Mouse (Mus musculus): ENCODE measurements around the gene Itpkb. TPM values are rescaled to one million over a fixed set of nuclear protein-coding genes. Genes with fewer than 3 reads are reported as not detected.

The Itpkb gene
- polyA plus RNA-seq, 1 experiment from 2014 or later, result 1.4 TPM

GRCm38 (mm10) chr1:180357893-180358331 lies 27.6 kb downstream of the Itpkb start:
- 29% methylated on average over 7 of the region's 7 CpGs for WGBS (ENCODE audit: insufficient replicate concordance)
- Histone ChIP-seq H3K9me3 (replicated peaks; ENCODE audit: control insufficient read depth, low read length) (no peaks in the 10 kb centered on the region), H3K4me1 (ENCODE audit: control insufficient read depth, low read depth, low read length) (peaks cover 4% of the 10 kb centered on the region), H3K36me3 (ENCODE audit: control insufficient read depth, insufficient read depth) (no peaks in the 10 kb centered on the region), H3K27ac (ENCODE audit: low read length) (no peak overlapping the region), H3K4me2 (ENCODE audit: low read depth, low read length) (no peak overlapping the region), H3K9ac (ENCODE audit: low read depth, low read length) (no peak overlapping the region), H3K27me3 (ENCODE audit: control insufficient read depth, insufficient read depth, low read depth, low read length) (no peaks in the 10 kb centered on the region), H3K4me3 (ENCODE audit: low read depth, low read length) (no peak overlapping the region)
- ATAC-seq (ENCODE audit: low read depth), result 0 out of 2 replicates have a peak, but pooled peaks have one; percentile 17

DNA sequence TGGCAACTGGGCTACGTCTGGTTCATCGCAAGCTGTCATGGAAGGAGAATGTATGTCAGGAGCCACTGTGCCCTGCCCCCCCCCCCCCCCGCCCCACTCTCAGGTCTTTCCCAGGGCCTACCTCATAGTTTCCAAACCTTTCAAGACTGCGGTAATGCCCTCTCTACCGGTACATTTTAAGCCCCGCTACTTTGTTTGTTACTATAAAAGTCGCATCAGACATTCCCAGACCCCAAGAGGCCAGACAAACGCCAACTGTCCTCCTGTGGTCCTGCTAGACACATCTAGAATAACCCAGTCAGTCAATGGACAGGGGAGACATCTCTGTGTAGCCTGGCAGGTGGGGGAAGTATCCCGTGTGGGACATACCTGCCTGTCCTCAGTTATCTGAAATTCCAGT lies 28.2 kb downstream of the Itpkb start:
- Histone ChIP-seq H3K4me1 (ENCODE audit: control insufficient read depth, low read depth, low read length) (peaks cover 8% of the 10 kb centered on the region), H3K27ac (ENCODE audit: low read length) (no peak overlapping the region), H3K4me2 (ENCODE audit: low read depth, low read length) (no peak overlapping the region), H3K27me3 (ENCODE audit: control insufficient read depth, insufficient read depth, low read depth, low read length) (no peaks in the 10 kb centered on the region), H3K36me3 (ENCODE audit: control insufficient read depth, insufficient read depth) (no peaks in the 10 kb centered on the region), H3K4me3 (ENCODE audit: low read depth, low read length) (no peak overlapping the region), H3K9me3 (replicated peaks; ENCODE audit: control insufficient read depth, low read length) (no peaks in the 10 kb centered on the region), H3K9ac (ENCODE audit: low read depth, low read length) (no peak overlapping the region)
- no peak for ATAC-seq (ENCODE audit: low read depth)
- WGBS (ENCODE audit: insufficient replicate concordance), result 74% methylated on average over 9 of the region's 9 CpGs

DNA sequence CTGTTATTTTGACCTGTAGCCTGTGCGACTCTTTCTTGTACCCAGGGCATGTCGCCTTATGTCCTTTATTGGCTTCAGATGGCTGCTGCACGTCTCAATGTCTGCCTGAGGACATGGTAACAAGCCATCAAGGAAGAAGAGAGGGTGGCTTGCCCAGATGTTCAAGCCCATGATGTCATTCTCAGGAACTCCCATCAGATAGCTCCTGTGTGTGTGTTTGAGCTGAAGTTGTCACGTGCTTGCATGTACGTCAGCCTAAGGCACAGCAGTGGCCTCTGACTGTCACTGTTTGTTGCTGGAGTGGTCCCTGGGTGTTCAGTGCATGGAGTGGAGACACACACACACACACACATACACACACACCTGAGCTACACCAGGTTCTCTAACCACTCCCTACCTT lies 29.0 kb downstream of the Itpkb start:
- no peaks in the 10 kb centered on the region for H3K9me3 ChIP-seq (replicated peaks; ENCODE audit: control insufficient read depth, low read length)
- H3K4me3 ChIP-seq (ENCODE audit: low read depth, low read length), result no peak overlapping the region
- no peak for ATAC-seq (ENCODE audit: low read depth)
- no peak overlapping the region for H3K9ac ChIP-seq (ENCODE audit: low read depth, low read length)
- WGBS (ENCODE audit: insufficient replicate concordance), result 57% methylated on average over 5 of the region's 5 CpGs
- H3K4me1 ChIP-seq (ENCODE audit: control insufficient read depth, low read depth, low read length), result peaks cover 8% of the 10 kb centered on the region
- H3K27me3 ChIP-seq (ENCODE audit: control insufficient read depth, insufficient read depth, low read depth, low read length), result no peaks in the 10 kb centered on the region
- no peak overlapping the region for H3K4me2 ChIP-seq (ENCODE audit: low read depth, low read length)
- H3K36me3 ChIP-seq (ENCODE audit: control insufficient read depth, insufficient read depth), result no peaks in the 10 kb centered on the region
- no peak overlapping the region for H3K27ac ChIP-seq (ENCODE audit: low read length)

DNA sequence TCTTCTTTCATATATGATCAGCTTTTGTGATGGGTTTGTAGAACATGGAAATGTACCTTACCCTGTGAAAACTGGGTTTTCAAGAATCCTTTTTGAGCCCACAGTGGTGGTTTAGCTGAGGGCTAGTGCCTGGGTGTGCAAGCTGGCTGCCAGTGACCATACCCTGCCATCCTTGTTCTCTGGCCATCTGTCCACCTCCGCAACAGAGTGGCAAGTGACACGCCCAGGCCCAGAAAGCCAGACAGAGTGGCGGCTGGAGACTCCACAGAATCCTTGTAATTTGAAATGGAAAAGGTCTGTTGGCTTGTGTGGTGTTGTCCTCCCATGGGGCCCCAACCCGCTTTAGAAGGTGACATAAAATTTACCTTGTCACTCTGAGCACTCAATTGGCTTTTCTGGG lies 31.9 kb downstream of the Itpkb start:
- Histone ChIP-seq H3K27me3 (ENCODE audit: control insufficient read depth, insufficient read depth, low read depth, low read length) (peaks cover 3% of the 10 kb centered on the region; the same call in 1 of the 2 replicates), H3K9me3 (replicated peaks; ENCODE audit: control insufficient read depth, low read length) (no peaks in the 10 kb centered on the region), H3K4me1 (ENCODE audit: control insufficient read depth, low read depth, low read length) (peaks cover 17% of the 10 kb centered on the region), H3K36me3 (ENCODE audit: control insufficient read depth, insufficient read depth) (no peaks in the 10 kb centered on the region), H3K27ac (ENCODE audit: low read length) (no peak overlapping the region), H3K9ac (ENCODE audit: low read depth, low read length) (no peak overlapping the region), H3K4me2 (ENCODE audit: low read depth, low read length) (no peak overlapping the region), H3K4me3 (ENCODE audit: low read depth, low read length) (no peak overlapping the region)
- ATAC-seq (ENCODE audit: low read depth), result no peak
- WGBS (ENCODE audit: insufficient replicate concordance), result 68% methylated on average over 4 of the region's 4 CpGs

- H3K9me3 ChIP-seq (replicated peaks; ENCODE audit: control insufficient read depth, low read length), result no peaks in the 10 kb centered on the region
- no peak overlapping the region for H3K9ac ChIP-seq (ENCODE audit: low read depth, low read length)
- no peak overlapping the region for H3K4me2 ChIP-seq (ENCODE audit: low read depth, low read length)
- H3K4me3 ChIP-seq (ENCODE audit: low read depth, low read length), result no peak overlapping the region
- H3K27me3 ChIP-seq (ENCODE audit: control insufficient read depth, insufficient read depth, low read depth, low read length), result peaks cover 3% of the 10 kb centered on the region; the same call in 1 of the 2 replicates
- ATAC-seq (ENCODE audit: low read depth), result no peak
- no peaks in the 10 kb centered on the region for H3K36me3 ChIP-seq (ENCODE audit: control insufficient read depth, insufficient read depth)
- WGBS (ENCODE audit: insufficient replicate concordance), result 37% methylated on average over 5 of the region's 5 CpGs
- no peak overlapping the region for H3K27ac ChIP-seq (ENCODE audit: low read length)
- H3K4me1 ChIP-seq (ENCODE audit: control insufficient read depth, low read depth, low read length), result peaks cover 15% of the 10 kb centered on the region
Measured at GRCm38 (mm10) chr1:180362844-180363243, 32.6 kb downstream of the Itpkb start.

DNA sequence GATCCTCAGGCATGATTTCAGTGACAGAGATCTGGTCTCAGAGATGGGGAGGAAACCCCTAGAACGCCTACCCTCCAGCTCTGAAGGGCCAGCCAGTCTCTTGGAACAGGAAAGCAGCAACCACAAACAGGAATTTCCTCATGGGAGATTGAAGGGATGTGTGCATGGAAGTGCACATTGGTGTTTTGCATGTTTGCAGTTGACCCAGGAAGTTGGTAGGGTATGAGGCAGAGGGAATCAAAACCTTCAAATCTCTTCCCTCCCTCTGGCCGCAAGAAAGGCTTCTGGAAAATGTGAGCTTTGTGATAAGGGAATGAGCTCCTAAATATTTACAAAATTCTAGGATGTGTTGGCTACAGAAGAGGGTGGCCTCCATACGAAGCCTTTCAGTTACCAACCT lies 33.0 kb downstream of the Itpkb start:
- peaks cover 15% of the 10 kb centered on the region for H3K4me1 ChIP-seq (ENCODE audit: control insufficient read depth, low read depth, low read length)
- no peak overlapping the region for H3K4me3 ChIP-seq (ENCODE audit: low read depth, low read length)
- 49% methylated on average over 3 of the region's 3 CpGs for WGBS (ENCODE audit: insufficient replicate concordance)
- no peak overlapping the region for H3K9ac ChIP-seq (ENCODE audit: low read depth, low read length)
- ATAC-seq (ENCODE audit: low read depth), result no peak
- H3K27ac ChIP-seq (ENCODE audit: low read length), result no peak overlapping the region
- no peaks in the 10 kb centered on the region for H3K36me3 ChIP-seq (ENCODE audit: control insufficient read depth, insufficient read depth)
- no peak overlapping the region for H3K4me2 ChIP-seq (ENCODE audit: low read depth, low read length)
- H3K27me3 ChIP-seq (ENCODE audit: control insufficient read depth, insufficient read depth, low read depth, low read length), result peaks cover 3% of the 10 kb centered on the region; the same call in 1 of the 2 replicates
- H3K9me3 ChIP-seq (replicated peaks; ENCODE audit: control insufficient read depth, low read length), result no peaks in the 10 kb centered on the region

DNA sequence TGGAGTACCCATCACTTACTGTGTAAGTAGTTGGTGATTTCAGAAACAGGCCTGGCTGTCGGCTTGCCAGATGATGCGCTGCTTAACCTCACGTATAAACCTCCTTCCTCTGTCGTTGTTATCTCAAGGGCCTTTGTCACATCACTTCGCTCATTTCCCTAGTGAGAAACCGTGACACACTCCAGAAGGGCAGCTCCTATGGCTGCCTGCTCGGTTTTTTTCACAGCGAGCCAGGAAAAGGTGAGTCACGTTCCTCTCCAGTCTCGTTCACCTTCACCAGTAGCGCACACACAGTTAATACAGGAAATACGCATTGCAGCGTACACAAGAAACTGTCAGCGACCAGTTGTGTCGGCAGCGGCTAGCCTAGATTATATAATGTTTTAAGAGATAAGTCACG lies 33.7 kb downstream of the Itpkb start:
- H3K4me1 ChIP-seq (ENCODE audit: control insufficient read depth, low read depth, low read length), result peaks cover 15% of the 10 kb centered on the region
- WGBS (ENCODE audit: insufficient replicate concordance), result 30% methylated on average over 17 of the region's 17 CpGs
- H3K9ac ChIP-seq (ENCODE audit: low read depth, low read length), result no peak overlapping the region
- H3K4me3 ChIP-seq (ENCODE audit: low read depth, low read length), result no peak overlapping the region
- peaks cover 3% of the 10 kb centered on the region; the same call in 1 of the 2 replicates for H3K27me3 ChIP-seq (ENCODE audit: control insufficient read depth, insufficient read depth, low read depth, low read length)
- no peak overlapping the region for H3K27ac ChIP-seq (ENCODE audit: low read length)
- H3K9me3 ChIP-seq (replicated peaks; ENCODE audit: control insufficient read depth, low read length), result no peaks in the 10 kb centered on the region
- H3K36me3 ChIP-seq (ENCODE audit: control insufficient read depth, insufficient read depth), result no peaks in the 10 kb centered on the region
- ATAC-seq (ENCODE audit: low read depth), result no peak
- H3K4me2 ChIP-seq (ENCODE audit: low read depth, low read length), result no peak overlapping the region

DNA sequence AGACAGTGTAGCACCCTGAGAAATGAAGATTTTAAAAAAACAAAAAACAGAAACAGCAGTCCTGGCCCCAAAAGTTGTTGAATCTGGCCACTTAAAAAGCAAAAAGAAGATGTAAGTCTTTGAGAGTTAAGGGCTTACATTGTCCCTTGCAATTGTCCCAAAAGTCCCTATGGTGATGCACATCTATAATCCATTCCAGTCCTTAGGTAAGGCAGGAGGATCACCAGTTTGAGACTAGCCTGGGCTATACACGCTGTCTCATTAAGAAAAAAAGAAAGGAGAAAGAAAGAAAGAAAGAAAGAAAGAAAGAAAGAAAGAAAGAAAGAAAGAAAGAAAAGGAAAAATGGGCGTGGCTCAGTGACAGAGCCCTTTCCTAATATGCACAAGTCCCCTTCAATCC lies 34.4 kb downstream of the Itpkb start:
- H3K27me3 ChIP-seq (ENCODE audit: control insufficient read depth, insufficient read depth, low read depth, low read length), result peaks cover 3% of the 10 kb centered on the region; the same call in 1 of the 2 replicates
- 11% methylated on average over 2 of the region's 2 CpGs for WGBS (ENCODE audit: insufficient replicate concordance)
- peak overlapping the region; percentile 72 for H3K4me2 ChIP-seq (ENCODE audit: low read depth, low read length)
- H3K36me3 ChIP-seq (ENCODE audit: control insufficient read depth, insufficient read depth), result no peaks in the 10 kb centered on the region
- peak overlapping the region; percentile 50 for H3K4me3 ChIP-seq (ENCODE audit: low read depth, low read length)
- no peak for ATAC-seq (ENCODE audit: low read depth)
- no peak overlapping the region for H3K27ac ChIP-seq (ENCODE audit: low read length)
- no peak overlapping the region; the same call in 1 of the 2 replicates for H3K9ac ChIP-seq (ENCODE audit: low read depth, low read length)
- peaks cover 15% of the 10 kb centered on the region for H3K4me1 ChIP-seq (ENCODE audit: control insufficient read depth, low read depth, low read length)
- H3K9me3 ChIP-seq (replicated peaks; ENCODE audit: control insufficient read depth, low read length), result no peaks in the 10 kb centered on the region

DNA sequence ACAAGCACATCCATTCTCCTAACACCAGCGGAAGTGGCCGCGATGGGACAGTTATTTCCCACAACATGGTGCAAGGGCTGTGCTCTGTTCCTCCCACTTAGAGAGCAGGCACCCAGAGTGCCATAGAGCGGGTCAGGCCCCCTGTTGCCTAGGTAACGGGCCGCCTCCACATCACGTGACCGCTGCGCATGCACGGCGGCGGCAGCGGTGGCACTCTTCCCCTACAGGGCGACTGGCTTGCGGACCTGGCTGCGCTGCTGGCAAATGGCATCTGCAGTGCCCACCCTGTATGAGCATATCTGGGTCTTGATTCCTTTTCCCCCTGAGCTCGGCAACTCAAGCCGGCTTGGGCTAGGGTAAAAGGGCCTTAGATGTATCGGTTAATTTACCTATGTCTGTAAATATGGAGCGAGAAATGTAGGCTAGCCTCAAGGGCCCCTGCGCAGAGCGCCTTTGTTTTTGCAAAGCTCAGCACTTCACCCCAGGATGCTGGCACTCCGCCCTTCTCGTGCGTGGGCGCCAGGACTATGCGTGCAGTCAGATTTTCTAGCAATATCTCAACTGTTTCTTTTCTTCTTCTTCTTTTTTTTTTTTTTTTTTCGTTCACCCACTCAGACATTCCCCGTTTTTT lies 35.0 kb downstream of the Itpkb start:
- H3K4me2 ChIP-seq (ENCODE audit: low read depth, low read length), result peak overlapping the region; percentile 72
- ATAC-seq (ENCODE audit: low read depth), result peak; percentile 89
- H3K9ac ChIP-seq (ENCODE audit: low read depth, low read length), result peak overlapping the region; percentile 38; the same call in 1 of the 2 replicates
- H3K36me3 ChIP-seq (ENCODE audit: control insufficient read depth, insufficient read depth), result no peaks in the 10 kb centered on the region
- peak overlapping the region; percentile 50 for H3K4me3 ChIP-seq (ENCODE audit: low read depth, low read length)
- 4% methylated on average over 29 of the region's 29 CpGs for WGBS (ENCODE audit: insufficient replicate concordance)
- peaks cover 3% of the 10 kb centered on the region; the same call in 1 of the 2 replicates for H3K27me3 ChIP-seq (ENCODE audit: control insufficient read depth, insufficient read depth, low read depth, low read length)
- no peaks in the 10 kb centered on the region for H3K9me3 ChIP-seq (replicated peaks; ENCODE audit: control insufficient read depth, low read length)
- H3K27ac ChIP-seq (ENCODE audit: low read length), result peak overlapping the region; percentile 52
- peaks cover 15% of the 10 kb centered on the region for H3K4me1 ChIP-seq (ENCODE audit: control insufficient read depth, low read depth, low read length)
